ENCODE assay signal across 26 mouse cellular contexts in genomic region chr10:118824830-118825229, GRCm38 (mm10). TPM values are rescaled to one million over a fixed set of nuclear protein-coding genes. Genes with fewer than 3 reads are reported as not detected.
A peak's percentile ranks its signal among the peaks of the same experiment; 100 is the strongest.
DNase-seq lines count a peak whose midpoint lies in the region; ATAC-seq and TF ChIP-seq lines count a peak whose summit lies in the region.
"Had no signal": no experiment of that assay in that cellular context is flagged by ENCODE, and none has a peak within 500 bp of the region (broad histone marks: within the 10 kb centered on the region; RNA-seq: fewer than 3 reads in every experiment).

No protein-coding gene starts in this region.

- no peaks in the 10 kb centered on the region for H3K27me3 ChIP-seq in forebrain, embryonic 15.5 days
- H3K27me3 ChIP-seq in forebrain, embryonic 11.5 days (ENCODE audit: control insufficient read depth, insufficient read depth, low read length) = no peaks in the 10 kb centered on the region
- H3K27me3 ChIP-seq: CH12.LX; embryonic facial prominence, embryonic 12.5 days; intestine, embryonic 15.5 days; limb, embryonic 12.5 days; neural tube, embryonic 15.5 days; Patski had no signal

- DNase-seq in forebrain, embryonic 11.5 days (ENCODE audit: low spot score) = no peak
- peak; percentile 41 for DNase-seq in right cerebral cortex, postnatal 4 days
- DNase-seq in right cerebral cortex, postnatal 14 days = no peak
- DNase-seq in layer of hippocampus, adult 2 months (ENCODE audit: low spot score in 2 of 2) = peak; percentile 48 to 66
- DNase-seq in lung, postnatal 4 days = no peak
- no peak for DNase-seq in yolk sac, embryonic 10.5 days (ENCODE audit: low spot score)
- DNase-seq: adrenal gland, adult 2 months; B cell, adult 2 months; cerebellum, adult 9-10 months; kidney, adult 8-10 months; kidney, postnatal 10 days; liver, postnatal 0 days had no signal

- H3K4me2 ChIP-seq in forebrain, embryonic 15.5 days (replicated peaks) = no peak overlapping the region
- H3K4me2 ChIP-seq in forebrain, embryonic 11.5 days (ENCODE audit: low read depth, low read length, severe bottlenecking) = no peak overlapping the region
- H3K4me2 ChIP-seq: embryonic facial prominence, embryonic 12.5 days; intestine, embryonic 15.5 days; limb, embryonic 12.5 days; liver, embryonic 11.5 days; neural tube, embryonic 15.5 days had no signal

- ATAC-seq in forebrain, embryonic 15.5 days (replicated peaks) = peak; percentile 82
- no peak for ATAC-seq in forebrain, embryonic 11.5 days (replicated peaks; ENCODE audit: low FRiP score)
- ATAC-seq: hindbrain, embryonic 16.5 days; intestine, embryonic 15.5 days; liver, postnatal 0 days; lung, postnatal 0 days; Patski had no signal

- H3K9me3 ChIP-seq in forebrain, embryonic 15.5 days = no peaks in the 10 kb centered on the region
- no peaks in the 10 kb centered on the region for H3K9me3 ChIP-seq in forebrain, embryonic 11.5 days (ENCODE audit: control insufficient read depth, low read length)
- H3K9me3 ChIP-seq: embryonic facial prominence, embryonic 12.5 days; heart, embryonic 10.5 days; hindbrain, embryonic 10.5 days; intestine, embryonic 15.5 days; limb, embryonic 12.5 days; midbrain, embryonic 10.5 days; neural tube, embryonic 15.5 days had no signal

- peaks cover 27% of the 10 kb centered on the region for H3K4me1 ChIP-seq in forebrain, embryonic 15.5 days
- no peaks in the 10 kb centered on the region for H3K4me1 ChIP-seq in forebrain, embryonic 11.5 days (replicated peaks; ENCODE audit: control insufficient read depth, insufficient read depth, low read length)
- H3K4me1 ChIP-seq: intestine, embryonic 15.5 days had no signal

- H3K4me3 ChIP-seq in forebrain, embryonic 15.5 days = no peak overlapping the region
- H3K4me3 ChIP-seq in forebrain, embryonic 11.5 days (ENCODE audit: low read depth, low read length) = no peak overlapping the region
- H3K4me3 ChIP-seq in layer of hippocampus, adult 2 months = no peak overlapping the region
- H3K4me3 ChIP-seq: embryonic facial prominence, embryonic 12.5 days; heart, embryonic 10.5 days; hindbrain, embryonic 10.5 days; intestine, embryonic 15.5 days; limb, embryonic 12.5 days; midbrain, embryonic 10.5 days; neural tube, embryonic 15.5 days had no signal

- H3K9ac ChIP-seq in forebrain, embryonic 15.5 days (replicated peaks) = no peak overlapping the region
- H3K9ac ChIP-seq in forebrain, embryonic 11.5 days (ENCODE audit: low read length) = no peak overlapping the region
- H3K9ac ChIP-seq: embryonic facial prominence, embryonic 12.5 days; intestine, embryonic 15.5 days; limb, embryonic 12.5 days; liver, postnatal 0 days; neural tube, embryonic 15.5 days had no signal

- H3K36me3 ChIP-seq in forebrain, embryonic 15.5 days = no peaks in the 10 kb centered on the region
- H3K36me3 ChIP-seq in forebrain, embryonic 11.5 days (ENCODE audit: control insufficient read depth, insufficient read depth, low read length) = no peaks in the 10 kb centered on the region
- H3K36me3 ChIP-seq: embryonic facial prominence, embryonic 12.5 days; G1E; heart, embryonic 10.5 days; hindbrain, embryonic 10.5 days; intestine, embryonic 15.5 days; limb, embryonic 12.5 days; midbrain, embryonic 10.5 days; neural tube, embryonic 15.5 days had no signal

- H3K27ac ChIP-seq in forebrain, embryonic 15.5 days (replicated peaks) = peak overlapping the region; percentile 83
- no peak overlapping the region for H3K27ac ChIP-seq in forebrain, embryonic 11.5 days (ENCODE audit: low read depth, low read length)
- H3K27ac ChIP-seq in layer of hippocampus, adult 2 months = no peak overlapping the region
- H3K27ac ChIP-seq: embryonic facial prominence, embryonic 12.5 days; heart, embryonic 10.5 days; hindbrain, embryonic 10.5 days; intestine, embryonic 15.5 days; limb, embryonic 12.5 days; midbrain, embryonic 10.5 days; neural tube, embryonic 15.5 days had no signal

- WGBS in forebrain, embryonic 15.5 days = 65% methylated on average over 8 of the region's 8 CpGs
- 85% methylated on average over 8 of the region's 8 CpGs for WGBS in forebrain, embryonic 11.5 days

- TF ChIP-seq CTCF in layer of hippocampus, adult 2 months (conservative IDR thresholded peaks at IDR 0.05) = no peak

RNA-seq across cellular contexts. Expression of gene Dyrk2, which starts 45.2 kb away (rescaled TPM):
- 16.2 and 16.5 TPM in 2 replicates for polyA plus RNA-seq in forebrain, embryonic 15.5 days (2015; fragmentation: Nextera tagmentation; extraction: Ambion mirVana)
- 10.5 and 11.2 TPM in 2 replicates for polyA plus RNA-seq in forebrain, embryonic 11.5 days (2014; fragmentation: Nextera tagmentation; extraction: Ambion mirVana)
- 10 to 100 TPM; 47.0 to 55.7 TPM for total RNA-seq in layer of hippocampus, adult 2 months (2021)

Comparison
In these comparisons a context has a peak if more than half of its experiments do, and no peak if none do; other contexts are left out.
1. DNase-seq: peak in right cerebral cortex, postnatal 4 days (single experiment) and layer of hippocampus, adult 2 months (2 of 2); none in forebrain, embryonic 11.5 days (single experiment), right cerebral cortex, postnatal 14 days (single experiment), lung, postnatal 4 days (0 of 2) and yolk sac, embryonic 10.5 days (single experiment).